Mouse (Mus musculus) neural tube, embryonic 11.5 days (tissue): ENCODE results near the gene Samhd1. TPM values are rescaled to one million over a fixed set of nuclear protein-coding genes. Genes with fewer than 3 reads are reported as not detected.

Experiments
- ATAC-seq: fragments of 200-750 bp; cut with Nextera tagmentation; 2 replicates; pipeline ENCODE4 v1.8.0; 2017; ENCODE audit warnings: moderate number of reproducible peaks, mild to moderate bottlenecking, moderate TSS enrichment, moderate library complexity; ENCODE audit not compliant: insufficient read depth, low FRiP score, low TSS enrichment
- DNase-seq: peaks from one replicate; pipeline ENCODE4 v3.0.0-alpha.2; 2015; ENCODE audit warnings: low spot score
- H3K27ac ChIP-seq: fragments of 300-500 bp; sonication (generic); 2 replicates; pipeline ENCODE4 v1.5.1; 2014; ENCODE audit warnings: low read depth, mild to moderate bottlenecking, low read length
- H3K27me3 ChIP-seq: fragments of 300-500 bp; sonication (generic); 2 replicates; pipeline ENCODE4 v1.6.1; 2014; ENCODE audit warnings: mild to moderate bottlenecking, low read length, mixed read lengths; ENCODE audit not compliant: control insufficient read depth, insufficient read depth
- H3K36me3 ChIP-seq: fragments of 300-500 bp; sonication (generic); 2 replicates; pipeline ENCODE4 v1.6.1; 2014; ENCODE audit warnings: mild to moderate bottlenecking, low read length, moderate library complexity, mixed read lengths; ENCODE audit not compliant: control insufficient read depth, insufficient read depth
- H3K4me1 ChIP-seq: fragments of 300-500 bp; sonication (generic); 2 replicates; pipeline ENCODE4 v1.6.1; 2014; ENCODE audit warnings: low read length, mixed read lengths; ENCODE audit not compliant: control insufficient read depth, insufficient read depth
- H3K4me2 ChIP-seq: fragments of 300-500 bp; sonication (generic); 2 replicates; pipeline ENCODE4 v1.6.1; 2014; ENCODE audit warnings: low read depth, mild to moderate bottlenecking, moderate library complexity
- H3K4me3 ChIP-seq: fragments of 300-500 bp; sonication (generic); 2 replicates; pipeline ENCODE4 v1.5.1; 2014; ENCODE audit warnings: low read depth, low read length
- H3K9ac ChIP-seq: fragments of 300-500 bp; sonication (generic); 2 replicates; pipeline ENCODE4 v1.6.1; 2014; ENCODE audit warnings: mild to moderate bottlenecking, low read length
- H3K9me3 ChIP-seq: fragments of 300-500 bp; sonication (generic); 2 replicates; pipeline ENCODE4 v1.6.1; 2016; ENCODE audit warnings: low read length; ENCODE audit not compliant: control insufficient read depth
- WGBS: fragments of 180-500 bp; shearing (Covaris S2); extraction: QIAGEN DNeasy Blood & Tissue Kit; methylation state at CpG from one replicate; pipeline ENCODE4 v1.1.7; 2014; 5-methylcytosine and 5-hydroxymethylcytosine counted together
- polyA plus RNA-seq: library from polyadenylated mRNA; unstranded; fragments of >200 nt; fragmentation: Nextera tagmentation; extraction: Ambion mirVana; gene quantifications from 2 replicates; pipeline ENCODE4 v1.2.1, GENCODE M21; 2014

Samhd1 gene
- polyA plus RNA-seq, 1 experiment from 2014 or later, result 18.7 TPM

GRCm38 (mm10) chr2:157059166-157059565 is 75.9 kb downstream of the Samhd1 start:
- H3K27ac ChIP-seq, result peak overlapping the region; percentile 45; the same call in 1 of the 2 replicates
- peak; percentile 13; the same call in 1 of the 2 replicates for ATAC-seq
- 58% methylated on average over 8 of the region's 8 CpGs for WGBS
- H3K4me3 ChIP-seq, result no peak overlapping the region
- H3K9ac ChIP-seq, result peak overlapping the region; percentile 16; the same call in 1 of the 2 replicates
- peaks cover 10% of the 10 kb centered on the region for H3K36me3 ChIP-seq
- H3K4me2 ChIP-seq, result no peak overlapping the region
- peaks cover 10% of the 10 kb centered on the region for H3K4me1 ChIP-seq
- H3K9me3 ChIP-seq, result no peaks in the 10 kb centered on the region
- H3K27me3 ChIP-seq, result no peaks in the 10 kb centered on the region
- no peak for DNase-seq

- Histone ChIP-seq H3K36me3 (peaks cover 10% of the 10 kb centered on the region), H3K4me2 (peak overlapping the region; percentile 21), H3K4me3 (no peak overlapping the region), H3K9me3 (no peaks in the 10 kb centered on the region), H3K9ac (0 out of 2 replicates have a peak overlapping the region, but pooled peaks have one; percentile 5), H3K27ac (peak overlapping the region; percentile 68), H3K4me1 (peaks cover 10% of the 10 kb centered on the region), H3K27me3 (no peaks in the 10 kb centered on the region)
- ATAC-seq, result peak; percentile 86
- DNase-seq, result peak; percentile 86
- WGBS, result 10% methylated on average over 18 of the region's 18 CpGs
Measured at GRCm38 (mm10) chr2:157058342-157058998, 76.6 kb downstream of the Samhd1 start.

- WGBS, result 81% methylated on average over 4 of the region's 4 CpGs
- Histone ChIP-seq H3K4me1 (peaks cover 10% of the 10 kb centered on the region), H3K27me3 (no peaks in the 10 kb centered on the region), H3K9me3 (no peaks in the 10 kb centered on the region), H3K4me3 (no peak overlapping the region), H3K36me3 (peaks cover 15% of the 10 kb centered on the region), H3K9ac (no peak overlapping the region), H3K27ac (no peak overlapping the region), H3K4me2 (no peak overlapping the region)
- no peak for DNase-seq
- no peak for ATAC-seq
Measured at GRCm38 (mm10) chr2:157057758-157058157, 77.3 kb downstream of the Samhd1 start.

- ATAC-seq, result no peak
- H3K4me2 ChIP-seq, result no peak overlapping the region
- WGBS, result 87% methylated on average over 3 of the region's 3 CpGs
- no peaks in the 10 kb centered on the region for H3K27me3 ChIP-seq
- H3K27ac ChIP-seq, result no peak overlapping the region
- no peak overlapping the region for H3K4me3 ChIP-seq
- peaks cover 10% of the 10 kb centered on the region for H3K4me1 ChIP-seq
- H3K9me3 ChIP-seq, result no peaks in the 10 kb centered on the region
- DNase-seq, result no peak
- H3K36me3 ChIP-seq, result peaks cover 17% of the 10 kb centered on the region
- no peak overlapping the region for H3K9ac ChIP-seq
Measured at GRCm38 (mm10) chr2:157057186-157057585, 77.9 kb downstream of the Samhd1 start.

GRCm38 (mm10) chr2:157055721-157056120 is 79.3 kb downstream of the Samhd1 start:
- Histone ChIP-seq H3K36me3 (peaks cover 17% of the 10 kb centered on the region), H3K27ac (no peak overlapping the region), H3K4me2 (no peak overlapping the region), H3K27me3 (no peaks in the 10 kb centered on the region), H3K9me3 (no peaks in the 10 kb centered on the region), H3K4me3 (no peak overlapping the region), H3K9ac (no peak overlapping the region), H3K4me1 (peaks cover 10% of the 10 kb centered on the region)
- DNase-seq (no peak), ATAC-seq (no peak)
- WGBS, result 89% methylated on average over 6 of the region's 6 CpGs

GRCm38 (mm10) chr2:157054816-157055215 is 80.2 kb downstream of the Samhd1 start:
- H3K4me1 ChIP-seq, result peaks cover 10% of the 10 kb centered on the region
- H3K27ac ChIP-seq, result no peak overlapping the region
- H3K27me3 ChIP-seq, result no peaks in the 10 kb centered on the region
- H3K36me3 ChIP-seq, result peaks cover 16% of the 10 kb centered on the region
- H3K9me3 ChIP-seq, result no peaks in the 10 kb centered on the region
- WGBS, result 82% methylated on average over 5 of the region's 5 CpGs
- no peak for ATAC-seq
- H3K4me2 ChIP-seq, result no peak overlapping the region
- no peak overlapping the region for H3K4me3 ChIP-seq
- no peak overlapping the region for H3K9ac ChIP-seq
- no peak for DNase-seq

- H3K27me3 ChIP-seq, result no peaks in the 10 kb centered on the region
- WGBS, result 90% methylated on average over 8 of the region's 8 CpGs
- peaks cover 7% of the 10 kb centered on the region for H3K4me1 ChIP-seq
- H3K9me3 ChIP-seq, result no peaks in the 10 kb centered on the region
- ATAC-seq (no peak), DNase-seq (no peak)
- peaks cover 13% of the 10 kb centered on the region for H3K36me3 ChIP-seq
- no peak overlapping the region for H3K27ac ChIP-seq
- H3K4me3 ChIP-seq, result no peak overlapping the region
- no peak overlapping the region for H3K9ac ChIP-seq
- no peak overlapping the region for H3K4me2 ChIP-seq
Measured at GRCm38 (mm10) chr2:157054297-157054696, 80.8 kb downstream of the Samhd1 start.

- ATAC-seq (no peak), DNase-seq (no peak)
- Histone ChIP-seq H3K27ac (no peak overlapping the region), H3K4me3 (no peak overlapping the region), H3K27me3 (no peaks in the 10 kb centered on the region), H3K9me3 (no peaks in the 10 kb centered on the region), H3K9ac (no peak overlapping the region), H3K4me2 (no peak overlapping the region), H3K36me3 (peaks cover 13% of the 10 kb centered on the region), H3K4me1 (peaks cover 3% of the 10 kb centered on the region; the same call in 1 of the 2 replicates)
- 79% methylated on average over 4 of the region's 4 CpGs for WGBS
Measured at GRCm38 (mm10) chr2:157053787-157054186, 81.3 kb downstream of the Samhd1 start.

- ATAC-seq, result no peak
- peaks cover 13% of the 10 kb centered on the region for H3K36me3 ChIP-seq
- no peak for DNase-seq
- WGBS, result 97% methylated on average over 5 of the region's 5 CpGs
- no peak overlapping the region for H3K27ac ChIP-seq
- H3K4me3 ChIP-seq, result no peak overlapping the region
- H3K9ac ChIP-seq, result no peak overlapping the region
- no peaks in the 10 kb centered on the region for H3K9me3 ChIP-seq
- no peak overlapping the region for H3K4me2 ChIP-seq
- no peaks in the 10 kb centered on the region for H3K27me3 ChIP-seq
- no peaks in the 10 kb centered on the region; the same call in 1 of the 2 replicates for H3K4me1 ChIP-seq
Measured at GRCm38 (mm10) chr2:157053124-157053523, 81.9 kb downstream of the Samhd1 start.
